Mouse (Mus musculus) bone marrow, adult 2 months (tissue): ENCODE measurements around the gene Gm26602.
A peak's percentile ranks its signal among the peaks of the same experiment; 100 is the strongest.

Experiments
- CTCF ChIP-seq: fragments of 200-500 bp; IDR thresholded peaks from 2 replicates; pipeline ENCODE4 v1.5.1; 2011; ENCODE audit warnings: low read length, control low read depth; ENCODE audit not compliant: control insufficient read depth, insufficient read depth
- POLR2A ChIP-seq: fragments of 200-500 bp; IDR thresholded peaks from 2 replicates; pipeline ENCODE4 v1.6.1; 2011; ENCODE audit warnings: low read depth, mild to moderate bottlenecking, control low read depth, low read length, borderline replicate concordance; ENCODE audit not compliant: control insufficient read depth

DNA sequence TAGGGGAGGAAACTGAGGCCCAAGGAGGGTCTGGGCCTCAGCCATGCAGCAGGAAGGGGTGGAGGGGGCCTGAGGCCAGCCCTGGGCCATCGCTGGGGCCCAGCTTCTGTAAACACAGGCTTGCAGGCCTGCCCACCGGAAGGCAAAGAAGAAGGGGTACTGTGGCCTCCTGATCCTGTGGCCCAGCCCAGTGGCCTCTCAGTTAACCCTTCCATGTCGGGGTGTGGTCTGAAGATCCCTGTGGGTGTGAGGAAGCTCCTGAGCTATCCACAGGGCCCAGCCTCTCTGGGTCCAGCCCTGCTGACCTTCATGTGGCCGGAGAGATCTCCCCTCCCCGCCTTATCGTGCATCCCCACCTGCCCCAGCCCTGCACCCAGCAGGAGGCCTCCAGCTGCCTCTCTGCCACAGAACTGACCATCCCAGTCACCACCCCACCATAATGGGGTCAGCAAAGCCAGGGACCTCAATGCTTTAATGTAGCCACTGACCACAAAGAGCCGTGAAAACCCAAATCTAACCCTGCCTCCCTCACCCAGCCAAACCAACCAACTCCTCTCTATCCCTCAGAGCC, 36.2 kb downstream of the Gm26602 start:
- TF ChIP-seq POLR2A (0 out of 2 replicates have a peak, but pooled peaks have one; percentile 7), CTCF (no peak)
